Mouse (Mus musculus): Measurements from ENCODE around the gene Olfr1223. TPM values are rescaled to one million over a fixed set of nuclear protein-coding genes. Genes with fewer than 3 reads are reported as not detected.
"Not testable (repeated sequence)": the region's sequence is repeated elsewhere in the genome, so short reads cannot be mapped to it uniquely, and the experiment has no call there.

Olfr1223 gene
- polyA plus RNA-seq (2014; fragmentation: Nextera tagmentation; extraction: Ambion mirVana): not detected in 2 replicates

- no peaks in the 10 kb centered on the region for H3K9me3 ChIP-seq (ENCODE audit: control insufficient read depth, low read length)
- 83% methylated on average over 1 of the region's 1 CpGs for WGBS
- H3K4me1 ChIP-seq (ENCODE audit: control insufficient read depth, insufficient read depth, low read length): no peaks in the 10 kb centered on the region
These were observed at the start of gene Olfr1223 for GRCm38 (mm10) chr2:89151460-89151859. Olfr1223 (minus strand) TSS chr2:89151560.

GRCm38 (mm10) chr2:89199948-89200347, 48.6 kb upstream of the Olfr1223 start, which contains the start of gene Olfr1226:
Olfr1226 (minus strand) TSS chr2:89200048.
- no peak for ATAC-seq (ENCODE audit: insufficient read depth, low FRiP score, low TSS enrichment)
- no peak for DNase-seq (ENCODE audit: low spot score)
- 70% methylated on average over 2 of the region's 2 CpGs for WGBS

More at GRCm38 (mm10) chr2:89151460-89151859, at the start of gene Olfr1223:
- H3K27ac ChIP-seq (ENCODE audit: low read depth, low read length): no peak within 1 kb of the TSS
- H3K36me3 ChIP-seq (ENCODE audit: control insufficient read depth, insufficient read depth, low read length): no peaks in the 10 kb centered on the region
- H3K4me3 ChIP-seq (ENCODE audit: low read depth, low read length): no peak within 1 kb of the TSS
- DNase-seq (ENCODE audit: low spot score) (no peak), ATAC-seq (ENCODE audit: insufficient read depth, low FRiP score, low TSS enrichment) (no peak)
- no peak within 1 kb of the TSS for H3K9ac ChIP-seq (ENCODE audit: low read length)
- no peak within 1 kb of the TSS for H3K4me2 ChIP-seq (ENCODE audit: low read depth)
- no peaks in the 10 kb centered on the region for H3K27me3 ChIP-seq (ENCODE audit: control insufficient read depth, insufficient read depth, low read length)

GRCm38 (mm10) chr2:89196325-89196982, 45.1 kb upstream of the Olfr1223 start:
- Histone ChIP-seq H3K27me3 (ENCODE audit: control insufficient read depth, insufficient read depth, low read length) (no peaks in the 10 kb centered on the region), H3K36me3 (ENCODE audit: control insufficient read depth, insufficient read depth, low read length) (no peaks in the 10 kb centered on the region), H3K9me3 (ENCODE audit: control insufficient read depth, low read length) (no peaks in the 10 kb centered on the region), H3K4me3 (ENCODE audit: low read depth, low read length) (no peak overlapping the region), H3K27ac (ENCODE audit: low read depth, low read length) (no peak overlapping the region), H3K9ac (ENCODE audit: low read length) (no peak overlapping the region), H3K4me1 (ENCODE audit: control insufficient read depth, insufficient read depth, low read length) (no peaks in the 10 kb centered on the region), H3K4me2 (ENCODE audit: low read depth) (no peak overlapping the region)
- 83% methylated on average over 3 of the region's 3 CpGs for WGBS
- DNase-seq (ENCODE audit: low spot score): no peak
- ATAC-seq (ENCODE audit: insufficient read depth, low FRiP score, low TSS enrichment): no peak

More at GRCm38 (mm10) chr2:89199948-89200347, 48.6 kb upstream of the Olfr1223 start, which contains the start of gene Olfr1226:
- H3K27ac ChIP-seq (ENCODE audit: low read depth, low read length): no peak within 1 kb of the TSS
- no peak within 1 kb of the TSS for H3K4me2 ChIP-seq (ENCODE audit: low read depth)
- no peaks in the 10 kb centered on the region for H3K36me3 ChIP-seq (ENCODE audit: control insufficient read depth, insufficient read depth, low read length)
- no peak within 1 kb of the TSS for H3K9ac ChIP-seq (ENCODE audit: low read length)
- H3K4me3 ChIP-seq (ENCODE audit: low read depth, low read length): no peak within 1 kb of the TSS
- no peaks in the 10 kb centered on the region for H3K27me3 ChIP-seq (ENCODE audit: control insufficient read depth, insufficient read depth, low read length)
- no peaks in the 10 kb centered on the region for H3K4me1 ChIP-seq (ENCODE audit: control insufficient read depth, insufficient read depth, low read length)
- H3K9me3 ChIP-seq (ENCODE audit: control insufficient read depth, low read length): no peaks in the 10 kb centered on the region

GRCm38 (mm10) chr2:89174569-89174968, 23.2 kb upstream of the Olfr1223 start, which contains the start of gene Olfr1225:
Olfr1225 (minus strand) TSS chr2:89174669.
- H3K9ac ChIP-seq (ENCODE audit: low read length): no peak within 1 kb of the TSS
- no peak within 1 kb of the TSS for H3K4me2 ChIP-seq (ENCODE audit: low read depth)
- ATAC-seq (ENCODE audit: insufficient read depth, low FRiP score, low TSS enrichment): no peak
- no peak for DNase-seq (ENCODE audit: low spot score)
- 92% methylated on average over 1 of the region's 1 CpGs for WGBS
- no peak within 1 kb of the TSS for H3K4me3 ChIP-seq (ENCODE audit: low read depth, low read length)
- no peaks in the 10 kb centered on the region for H3K4me1 ChIP-seq (ENCODE audit: control insufficient read depth, insufficient read depth, low read length)
- H3K27ac ChIP-seq (ENCODE audit: low read depth, low read length): no peak within 1 kb of the TSS
- no peaks in the 10 kb centered on the region for H3K27me3 ChIP-seq (ENCODE audit: control insufficient read depth, insufficient read depth, low read length)
- H3K36me3 ChIP-seq (ENCODE audit: control insufficient read depth, insufficient read depth, low read length): no peaks in the 10 kb centered on the region
- no peaks in the 10 kb centered on the region for H3K9me3 ChIP-seq (ENCODE audit: control insufficient read depth, low read length)

- H3K4me3 ChIP-seq (ENCODE audit: low read depth, low read length); H3K9ac ChIP-seq (ENCODE audit: low read length); H3K4me1 ChIP-seq (ENCODE audit: control insufficient read depth, insufficient read depth, low read length); H3K9me3 ChIP-seq (ENCODE audit: control insufficient read depth, low read length); ATAC-seq (ENCODE audit: insufficient read depth, low FRiP score, low TSS enrichment); H3K36me3 ChIP-seq (ENCODE audit: control insufficient read depth, insufficient read depth, low read length); H3K4me2 ChIP-seq (ENCODE audit: low read depth); H3K27me3 ChIP-seq (ENCODE audit: control insufficient read depth, insufficient read depth, low read length); DNase-seq (ENCODE audit: low spot score); H3K27ac ChIP-seq (ENCODE audit: low read depth, low read length): not testable (repeated sequence)
- WGBS: 89% methylated on average over 4 of the region's 4 CpGs
These were observed 13.4 kb upstream of the Olfr1223 start for GRCm38 (mm10) chr2:89164711-89165110.

GRCm38 (mm10) chr2:89163991-89164390, 12.6 kb upstream of the Olfr1223 start, which contains the start of gene Olfr1224-ps1:
Olfr1224-ps1 (minus strand) TSS chr2:89164091.
- WGBS: 96% methylated on average over 8 of the region's 8 CpGs
- not testable (repeated sequence) for H3K9ac ChIP-seq (ENCODE audit: low read length); H3K36me3 ChIP-seq (ENCODE audit: control insufficient read depth, insufficient read depth, low read length); H3K4me1 ChIP-seq (ENCODE audit: control insufficient read depth, insufficient read depth, low read length); ATAC-seq (ENCODE audit: insufficient read depth, low FRiP score, low TSS enrichment); H3K27ac ChIP-seq (ENCODE audit: low read depth, low read length); H3K4me2 ChIP-seq (ENCODE audit: low read depth); H3K4me3 ChIP-seq (ENCODE audit: low read depth, low read length); H3K27me3 ChIP-seq (ENCODE audit: control insufficient read depth, insufficient read depth, low read length); DNase-seq (ENCODE audit: low spot score); H3K9me3 ChIP-seq (ENCODE audit: control insufficient read depth, low read length)

- Histone ChIP-seq H3K9me3 (ENCODE audit: control insufficient read depth, low read length) (no peaks in the 10 kb centered on the region), H3K27me3 (ENCODE audit: control insufficient read depth, insufficient read depth, low read length) (no peaks in the 10 kb centered on the region), H3K4me2 (ENCODE audit: low read depth) (no peak within 1 kb of the TSS), H3K36me3 (ENCODE audit: control insufficient read depth, insufficient read depth, low read length) (no peaks in the 10 kb centered on the region), H3K4me3 (ENCODE audit: low read depth, low read length) (no peak within 1 kb of the TSS), H3K4me1 (ENCODE audit: control insufficient read depth, insufficient read depth, low read length) (no peaks in the 10 kb centered on the region), H3K27ac (ENCODE audit: low read depth, low read length) (no peak within 1 kb of the TSS), H3K9ac (ENCODE audit: low read length) (no peak within 1 kb of the TSS)
- DNase-seq (ENCODE audit: low spot score) (no peak), ATAC-seq (ENCODE audit: insufficient read depth, low FRiP score, low TSS enrichment) (no peak)
- 83% methylated on average over 3 of the region's 3 CpGs for WGBS
These were observed 18.4 kb downstream of the Olfr1223 start, which contains the start of gene Olfr1222 for GRCm38 (mm10) chr2:89132954-89133353. Olfr1222 (minus strand) TSS chr2:89133054.

- Histone ChIP-seq H3K4me3 (ENCODE audit: low read depth, low read length) (no peak within 1 kb of the TSS), H3K9ac (ENCODE audit: low read length) (no peak within 1 kb of the TSS), H3K27me3 (ENCODE audit: control insufficient read depth, insufficient read depth, low read length) (no peaks in the 10 kb centered on the region), H3K4me2 (ENCODE audit: low read depth) (no peak within 1 kb of the TSS), H3K27ac (ENCODE audit: low read depth, low read length) (no peak within 1 kb of the TSS), H3K9me3 (ENCODE audit: control insufficient read depth, low read length) (no peaks in the 10 kb centered on the region), H3K36me3 (ENCODE audit: control insufficient read depth, insufficient read depth, low read length) (no peaks in the 10 kb centered on the region), H3K4me1 (ENCODE audit: control insufficient read depth, insufficient read depth, low read length) (no peaks in the 10 kb centered on the region)
- no peak for DNase-seq (ENCODE audit: low spot score)
- no peak for ATAC-seq (ENCODE audit: insufficient read depth, low FRiP score, low TSS enrichment)
- 91% methylated on average over 2 of the region's 2 CpGs for WGBS
These were observed 34.2 kb downstream of the Olfr1223 start, which contains the start of gene Olfr1221 for GRCm38 (mm10) chr2:89117183-89117582. Olfr1221 (minus strand) TSS chr2:89117283.

- Histone ChIP-seq H3K4me1 (ENCODE audit: control insufficient read depth, insufficient read depth, low read length) (no peaks in the 10 kb centered on the region), H3K36me3 (ENCODE audit: control insufficient read depth, insufficient read depth, low read length) (no peaks in the 10 kb centered on the region), H3K9ac (ENCODE audit: low read length) (no peak within 1 kb of the TSS), H3K9me3 (ENCODE audit: control insufficient read depth, low read length) (no peaks in the 10 kb centered on the region), H3K4me2 (ENCODE audit: low read depth) (no peak within 1 kb of the TSS), H3K27me3 (ENCODE audit: control insufficient read depth, insufficient read depth, low read length) (no peaks in the 10 kb centered on the region), H3K27ac (ENCODE audit: low read depth, low read length) (no peak within 1 kb of the TSS), H3K4me3 (ENCODE audit: low read depth, low read length) (no peak within 1 kb of the TSS)
- WGBS: 81% methylated on average over 3 of the region's 3 CpGs
- DNase-seq (ENCODE audit: low spot score) (no peak), ATAC-seq (ENCODE audit: insufficient read depth, low FRiP score, low TSS enrichment) (no peak)
These were observed 44.6 kb downstream of the Olfr1223 start, which contains the start of gene Olfr1220 for GRCm38 (mm10) chr2:89106735-89107134. Olfr1220 (minus strand) TSS chr2:89106835.
